Mouse (Mus musculus): Measurements from ENCODE around the gene Gdap1l1. TPM values are rescaled to one million over a fixed set of nuclear protein-coding genes. Genes with fewer than 3 reads are reported as not detected.

Gene Gdap1l1
- polyA plus RNA-seq, 1 experiment: 0.43 TPM

DNA sequence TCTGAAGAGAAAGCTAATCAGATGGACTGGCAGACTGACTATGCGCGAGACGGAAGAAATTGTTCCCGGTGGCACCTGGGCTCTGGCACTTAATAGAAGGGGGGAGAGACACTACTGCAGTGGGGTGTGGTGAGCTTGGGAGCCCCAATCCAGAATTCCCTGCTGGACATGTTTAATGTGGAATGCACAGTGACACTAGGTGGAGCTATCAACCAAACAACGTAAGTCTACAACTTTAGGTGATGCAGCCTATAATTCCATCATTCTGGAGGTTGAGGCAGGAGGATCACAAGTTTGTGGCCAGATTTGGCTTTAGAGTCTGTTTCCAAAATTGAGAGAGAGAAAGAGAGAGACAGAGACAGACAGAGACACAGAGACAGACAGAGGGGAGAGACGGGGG, 14.5 kb downstream of the Gdap1l1 start:
- no peak for TF ChIP-seq MYOG (IDR thresholded peaks at IDR 0.05; ENCODE audit: control insufficient read depth in 1 of 3, insufficient read depth in 1 of 3, insufficient read length in 2 of 3, low read depth in 2 of 3)
- no peak for TF ChIP-seq REST (IDR thresholded peaks at IDR 0.05; ENCODE audit: insufficient read depth, insufficient read length)
- no peak for TF ChIP-seq TCF3 (IDR thresholded peaks at IDR 0.05; ENCODE audit: insufficient read length, low read depth)
- no peak for TF ChIP-seq POLR2AphosphoS2 (IDR thresholded peaks at IDR 0.05; ENCODE audit: insufficient read length, low read depth)
- no peak for TF ChIP-seq MAX (IDR thresholded peaks at IDR 0.05; ENCODE audit: low read depth)
- no peak for TF ChIP-seq MYOD1 (IDR thresholded peaks at IDR 0.05; ENCODE audit: control insufficient read depth in 1 of 3, insufficient read length in 2 of 3, low read depth in 2 of 3)
- no peak for TF ChIP-seq CEBPB (IDR thresholded peaks at IDR 0.05; ENCODE audit: insufficient read depth, poor library complexity, severe bottlenecking)
- TF ChIP-seq TCF12 (IDR thresholded peaks at IDR 0.05; ENCODE audit: insufficient read depth, poor library complexity, severe bottlenecking): no peak
- no peak for TF ChIP-seq SRF (IDR thresholded peaks at IDR 0.05; ENCODE audit: control insufficient read depth, insufficient read length, low read depth)
- H3ac ChIP-seq (ENCODE audit: control insufficient read depth, insufficient read length): no peak overlapping the region
- H3K4me2 ChIP-seq (ENCODE audit: low read depth): no peak overlapping the region
- no peaks in the 10 kb centered on the region for H3K79me2 ChIP-seq (ENCODE audit: control insufficient read depth, insufficient read depth)
- H3K27me3 ChIP-seq (ENCODE audit: control insufficient read depth, insufficient read depth, insufficient read length): peaks cover 45% of the 10 kb centered on the region
- no peak overlapping the region for H3K4me3 ChIP-seq
- H3K36me3 ChIP-seq (ENCODE audit: control insufficient read depth, insufficient read depth): no peaks in the 10 kb centered on the region

DNA sequence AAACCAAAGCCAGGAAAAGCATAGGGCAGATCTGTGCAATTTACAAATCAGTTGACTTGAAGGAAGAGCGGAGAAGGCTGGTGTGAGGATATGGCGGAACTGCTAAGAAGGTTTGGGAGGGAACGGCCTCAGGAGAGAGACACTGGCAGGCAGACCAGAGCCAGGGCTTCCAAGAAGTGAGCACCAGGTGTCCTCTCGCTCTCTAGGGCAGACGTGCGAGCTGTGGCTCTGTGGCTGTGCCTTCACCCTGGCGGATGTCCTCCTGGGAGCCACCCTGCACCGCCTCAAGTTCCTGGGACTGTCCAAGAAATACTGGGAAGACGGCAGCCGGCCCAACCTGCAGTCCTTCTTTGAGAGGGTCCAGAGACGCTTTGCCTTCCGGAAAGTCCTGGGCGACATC, 15.1 kb downstream of the Gdap1l1 start:
- H3K36me3 ChIP-seq (ENCODE audit: control insufficient read depth, insufficient read depth): no peaks in the 10 kb centered on the region
- H3K4me2 ChIP-seq (ENCODE audit: low read depth): no peak overlapping the region
- H3ac ChIP-seq (ENCODE audit: control insufficient read depth, insufficient read length): no peak overlapping the region
- no peak for TF ChIP-seq REST (IDR thresholded peaks at IDR 0.05; ENCODE audit: insufficient read depth, insufficient read length)
- no peak for TF ChIP-seq POLR2AphosphoS2 (IDR thresholded peaks at IDR 0.05; ENCODE audit: insufficient read length, low read depth)
- no peak for TF ChIP-seq USF1 (IDR thresholded peaks at IDR 0.05; ENCODE audit: low read depth)
- TF ChIP-seq TCF12 (IDR thresholded peaks at IDR 0.05; ENCODE audit: insufficient read depth, poor library complexity, severe bottlenecking): no peak
- no peak for TF ChIP-seq POLR2A (IDR thresholded peaks at IDR 0.05; ENCODE audit: insufficient read length, low read depth)
- no peak for TF ChIP-seq MYOG (IDR thresholded peaks at IDR 0.05; ENCODE audit: control insufficient read depth in 1 of 3, insufficient read depth in 1 of 3, insufficient read length in 2 of 3, low read depth in 2 of 3)
- TF ChIP-seq E2F4 (IDR thresholded peaks at IDR 0.05; ENCODE audit: insufficient read depth): no peak
- no peak for TF ChIP-seq MYOD1 (IDR thresholded peaks at IDR 0.05; ENCODE audit: control insufficient read depth in 1 of 3, insufficient read length in 2 of 3, low read depth in 2 of 3)
- no peak for TF ChIP-seq MAX (IDR thresholded peaks at IDR 0.05; ENCODE audit: low read depth)
- no peak for TF ChIP-seq SRF (IDR thresholded peaks at IDR 0.05; ENCODE audit: control insufficient read depth, insufficient read length, low read depth)
- TF ChIP-seq CEBPB (IDR thresholded peaks at IDR 0.05; ENCODE audit: insufficient read depth, poor library complexity, severe bottlenecking): no peak
- TF ChIP-seq TCF3 (IDR thresholded peaks at IDR 0.05; ENCODE audit: insufficient read length, low read depth): no peak
- H3K79me2 ChIP-seq (ENCODE audit: control insufficient read depth, insufficient read depth): no peaks in the 10 kb centered on the region
- H3K4me3 ChIP-seq: no peak overlapping the region
- H3K27me3 ChIP-seq (ENCODE audit: control insufficient read depth, insufficient read depth, insufficient read length): peaks cover 40% of the 10 kb centered on the region

GRCm38 (mm10) chr2:163458539-163459265, 20.4 kb downstream of the Gdap1l1 start:
- H3K4me3 ChIP-seq: no peak overlapping the region
- peak overlapping the region; percentile 45 for H3K4me2 ChIP-seq (ENCODE audit: low read depth)
- no peaks in the 10 kb centered on the region for H3K79me2 ChIP-seq (ENCODE audit: control insufficient read depth, insufficient read depth)
- H3K27me3 ChIP-seq (ENCODE audit: control insufficient read depth, insufficient read depth, insufficient read length): peaks cover 13% of the 10 kb centered on the region
- no peaks in the 10 kb centered on the region for H3K36me3 ChIP-seq (ENCODE audit: control insufficient read depth, insufficient read depth)
- no peak overlapping the region for H3ac ChIP-seq (ENCODE audit: control insufficient read depth, insufficient read length)
- no peak for TF ChIP-seq MAX (IDR thresholded peaks at IDR 0.05; ENCODE audit: low read depth)
- TF ChIP-seq REST (IDR thresholded peaks at IDR 0.05; ENCODE audit: insufficient read depth, insufficient read length): peak; percentile 64
- TF ChIP-seq MYOD1 (IDR thresholded peaks at IDR 0.05; ENCODE audit: control insufficient read depth in 1 of 3, insufficient read length in 2 of 3, low read depth in 2 of 3): peak in 1 of 3 experiments; percentile 5
- TF ChIP-seq E2F4 (IDR thresholded peaks at IDR 0.05; ENCODE audit: insufficient read depth): no peak
- TF ChIP-seq POLR2AphosphoS2 (IDR thresholded peaks at IDR 0.05; ENCODE audit: insufficient read length, low read depth): no peak
- TF ChIP-seq TCF12 (IDR thresholded peaks at IDR 0.05; ENCODE audit: insufficient read depth, poor library complexity, severe bottlenecking): no peak

DNA sequence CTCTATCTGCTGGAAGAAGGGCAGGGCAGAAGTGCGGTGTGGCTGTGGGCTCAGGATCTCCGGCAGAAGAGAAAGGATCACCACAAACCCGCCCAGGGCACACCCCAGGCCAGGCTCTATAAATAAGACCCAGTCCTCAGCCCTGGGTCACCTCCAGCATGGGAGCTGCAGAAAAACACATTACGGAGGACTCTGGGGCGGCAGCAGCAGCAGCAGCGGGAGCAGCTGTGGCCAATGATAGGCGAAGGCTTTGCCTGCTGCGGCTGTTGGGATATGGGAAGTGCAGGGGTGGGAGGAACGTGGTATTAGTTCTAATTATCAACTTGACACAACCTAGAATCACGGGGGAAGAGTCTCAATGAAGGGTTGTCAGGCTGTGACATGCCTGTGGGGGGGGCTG, 21.1 kb downstream of the Gdap1l1 start:
- H3K27me3 ChIP-seq (ENCODE audit: control insufficient read depth, insufficient read depth, insufficient read length): peaks cover 7% of the 10 kb centered on the region
- H3K4me2 ChIP-seq (ENCODE audit: low read depth): peak overlapping the region; percentile 45
- H3K79me2 ChIP-seq (ENCODE audit: control insufficient read depth, insufficient read depth): no peaks in the 10 kb centered on the region
- H3ac ChIP-seq (ENCODE audit: control insufficient read depth, insufficient read length): no peak overlapping the region
- TF ChIP-seq MYOG (IDR thresholded peaks at IDR 0.05; ENCODE audit: control insufficient read depth in 1 of 3, insufficient read depth in 1 of 3, insufficient read length in 2 of 3, low read depth in 2 of 3): peak in 2 of 3 experiments; percentile 44 to 76
- TF ChIP-seq TCF3 (IDR thresholded peaks at IDR 0.05; ENCODE audit: insufficient read length, low read depth): no peak
- peak in 2 of 3 experiments; percentile 45 to 90 for TF ChIP-seq MYOD1 (IDR thresholded peaks at IDR 0.05; ENCODE audit: control insufficient read depth in 1 of 3, insufficient read length in 2 of 3, low read depth in 2 of 3)
- no peak for TF ChIP-seq SRF (IDR thresholded peaks at IDR 0.05; ENCODE audit: control insufficient read depth, insufficient read length, low read depth)
- no peak for TF ChIP-seq POLR2AphosphoS2 (IDR thresholded peaks at IDR 0.05; ENCODE audit: insufficient read length, low read depth)
- no peaks in the 10 kb centered on the region for H3K36me3 ChIP-seq (ENCODE audit: control insufficient read depth, insufficient read depth)
- H3K4me3 ChIP-seq: no peak overlapping the region

DNA sequence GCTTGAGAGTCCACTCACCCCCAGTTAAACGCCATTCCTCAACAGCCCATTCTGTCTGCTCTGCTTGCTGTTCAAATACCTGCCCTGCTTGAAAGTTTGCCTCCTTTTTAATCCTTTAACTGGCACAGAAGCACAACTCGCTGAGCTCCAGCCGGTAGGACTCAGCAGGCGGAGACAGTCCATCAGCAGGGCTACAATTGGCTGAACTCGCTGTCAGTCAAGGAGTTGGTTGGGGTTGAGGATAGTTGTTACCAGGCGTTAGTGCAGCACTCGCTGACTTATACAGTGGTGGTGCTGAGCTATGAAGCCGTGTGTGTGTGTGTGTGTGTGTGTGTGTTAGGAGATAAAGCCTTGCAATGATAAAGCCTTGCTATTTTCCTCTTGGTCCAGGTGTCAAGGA, 22.3 kb downstream of the Gdap1l1 start:
- no peak overlapping the region for H3K4me2 ChIP-seq (ENCODE audit: low read depth)
- no peak overlapping the region for H3K4me3 ChIP-seq
- no peaks in the 10 kb centered on the region for H3K27me3 ChIP-seq (ENCODE audit: control insufficient read depth, insufficient read depth, insufficient read length)
- no peaks in the 10 kb centered on the region for H3K79me2 ChIP-seq (ENCODE audit: control insufficient read depth, insufficient read depth)
- no peaks in the 10 kb centered on the region for H3K36me3 ChIP-seq (ENCODE audit: control insufficient read depth, insufficient read depth)
- TF ChIP-seq TCF12 (IDR thresholded peaks at IDR 0.05; ENCODE audit: insufficient read depth, poor library complexity, severe bottlenecking) (no peak), MYOD1 (IDR thresholded peaks at IDR 0.05; ENCODE audit: control insufficient read depth in 1 of 3, insufficient read length in 2 of 3, low read depth in 2 of 3) (no peak), TCF3 (IDR thresholded peaks at IDR 0.05; ENCODE audit: insufficient read length, low read depth) (no peak), CEBPB (IDR thresholded peaks at IDR 0.05; ENCODE audit: insufficient read depth, poor library complexity, severe bottlenecking) (no peak), MAX (IDR thresholded peaks at IDR 0.05; ENCODE audit: low read depth) (no peak), POLR2A (IDR thresholded peaks at IDR 0.05; ENCODE audit: insufficient read length, low read depth) (no peak), MYOG (IDR thresholded peaks at IDR 0.05; ENCODE audit: control insufficient read depth in 1 of 3, insufficient read depth in 1 of 3, insufficient read length in 2 of 3, low read depth in 2 of 3) (no peak), USF1 (IDR thresholded peaks at IDR 0.05; ENCODE audit: low read depth) (no peak), REST (IDR thresholded peaks at IDR 0.05; ENCODE audit: insufficient read depth, insufficient read length) (no peak), SRF (IDR thresholded peaks at IDR 0.05; ENCODE audit: control insufficient read depth, insufficient read length, low read depth) (no peak), E2F4 (IDR thresholded peaks at IDR 0.05; ENCODE audit: insufficient read depth) (no peak), POLR2AphosphoS2 (IDR thresholded peaks at IDR 0.05; ENCODE audit: insufficient read length, low read depth) (no peak)
- no peak overlapping the region for H3ac ChIP-seq (ENCODE audit: control insufficient read depth, insufficient read length)

Data from myocyte (in vitro differentiated cells).